Mouse (Mus musculus): ENCODE measurements around the gene Tmem37. TPM values are rescaled to one million over a fixed set of nuclear protein-coding genes. Genes with fewer than 3 reads are reported as not detected.

Gene Tmem37
- polyA plus RNA-seq, 1 experiment, result 38.4 TPM

DNA sequence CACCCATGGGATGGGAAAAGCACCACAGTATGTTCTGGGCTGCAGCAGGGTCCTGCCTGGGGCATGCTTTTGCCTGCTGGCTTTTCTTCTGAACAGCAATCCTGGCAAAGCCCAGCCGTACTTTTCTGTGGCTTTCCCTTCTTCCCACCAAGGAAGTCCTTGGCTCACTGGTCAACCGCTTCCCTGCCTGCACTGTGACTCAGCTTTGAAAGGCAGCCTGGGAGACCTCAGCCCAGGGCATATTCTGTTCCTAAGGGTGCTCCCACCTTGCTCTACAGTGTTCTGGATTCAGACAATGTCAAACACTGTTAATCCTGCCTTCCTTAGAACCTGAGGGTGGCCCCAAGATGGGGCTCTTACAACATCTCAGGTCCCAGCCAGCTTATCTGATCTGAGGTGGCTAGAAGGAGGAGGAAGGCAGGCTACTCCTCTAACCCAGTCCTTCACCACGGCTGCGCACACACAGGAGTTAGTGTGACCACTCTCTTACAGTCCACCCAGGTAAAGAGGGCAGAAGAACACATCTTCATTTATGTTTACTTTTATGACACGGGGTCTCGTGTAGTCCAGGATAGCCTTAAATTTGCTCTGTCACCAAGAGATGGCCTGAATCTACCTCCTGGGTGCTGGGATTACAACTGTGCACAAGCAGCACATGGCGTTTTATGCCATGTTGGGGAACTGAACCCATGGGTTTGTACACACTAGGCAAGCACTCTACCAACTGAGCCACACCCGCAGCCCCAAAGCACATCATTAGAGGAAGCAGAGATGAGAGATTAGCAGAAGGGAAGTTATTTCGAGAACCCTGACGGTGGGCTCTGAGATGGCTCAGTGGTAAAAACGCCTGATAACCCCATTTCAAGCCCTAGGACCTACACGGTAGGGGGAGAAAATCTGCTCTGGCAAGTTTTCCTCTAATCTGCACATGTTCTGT lies 38.6 kb upstream of the Tmem37 start:
- H3K36me3 ChIP-seq (ENCODE audit: control insufficient read depth, insufficient read depth), result peaks cover 35% of the 10 kb centered on the region
- TF ChIP-seq CEBPB (IDR thresholded peaks at IDR 0.05; ENCODE audit: low read depth), result no peak
- TF ChIP-seq USF1 (IDR thresholded peaks at IDR 0.05; ENCODE audit: low read depth), result no peak
- TF ChIP-seq MYOG (IDR thresholded peaks at IDR 0.05; ENCODE audit: control insufficient read depth, extremely low read depth, insufficient read length), result no peak

DNA sequence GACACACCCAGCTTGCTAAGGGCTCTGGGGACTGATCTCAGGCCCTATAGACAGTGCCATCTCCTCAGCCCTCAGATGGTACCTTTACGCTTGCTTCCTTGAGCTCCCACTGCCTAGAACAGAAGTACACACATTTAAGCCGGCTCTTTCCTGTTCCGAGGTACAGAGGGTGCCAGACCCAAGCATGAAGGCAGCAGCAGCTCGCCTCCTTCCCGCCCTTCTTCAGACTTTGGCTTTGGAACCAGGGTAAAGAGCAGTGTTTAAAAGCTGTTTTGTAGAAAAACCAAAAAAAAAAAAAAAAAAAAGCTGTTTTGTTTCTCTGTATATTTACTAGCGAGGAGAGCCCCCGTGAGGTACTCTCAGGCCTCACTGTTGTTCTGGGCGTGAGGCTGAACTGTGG lies 37.9 kb upstream of the Tmem37 start:
- Histone ChIP-seq H3K4me3 (ENCODE audit: insufficient read depth, poor library complexity, severe bottlenecking) (no peak overlapping the region), H3K27me3 (ENCODE audit: control insufficient read depth, insufficient read depth, insufficient read length) (no peaks in the 10 kb centered on the region), H3K36me3 (ENCODE audit: control insufficient read depth, insufficient read depth) (peaks cover 35% of the 10 kb centered on the region), H3K79me2 (ENCODE audit: control insufficient read depth, insufficient read depth) (no peaks in the 10 kb centered on the region), H3ac (ENCODE audit: control insufficient read depth, insufficient read length, low read depth) (no peak overlapping the region), H3K79me3 (ENCODE audit: low read depth) (no peaks in the 10 kb centered on the region)
- TF ChIP-seq MYOD1 (IDR thresholded peaks at IDR 0.05; ENCODE audit: control insufficient read depth, insufficient read length, low read depth) (no peak), USF1 (IDR thresholded peaks at IDR 0.05; ENCODE audit: low read depth) (no peak), FOSL1 (IDR thresholded peaks at IDR 0.05; ENCODE audit: insufficient read depth, low read length, poor library complexity, severe bottlenecking) (no peak), MYOG (IDR thresholded peaks at IDR 0.05; ENCODE audit: control insufficient read depth, extremely low read depth, insufficient read length) (no peak), CTCF (IDR thresholded peaks at IDR 0.05; ENCODE audit: control insufficient read depth, insufficient read depth, insufficient read length) (no peak), MAX (IDR thresholded peaks at IDR 0.05) (no peak), CEBPB (IDR thresholded peaks at IDR 0.05; ENCODE audit: low read depth) (no peak)

More for the DNA sequence above, 38.6 kb upstream of the Tmem37 start:
- no peak overlapping the region for H3K4me3 ChIP-seq (ENCODE audit: insufficient read depth, poor library complexity, severe bottlenecking)
- no peaks in the 10 kb centered on the region for H3K27me3 ChIP-seq (ENCODE audit: control insufficient read depth, insufficient read depth, insufficient read length)
- no peaks in the 10 kb centered on the region for H3K79me3 ChIP-seq (ENCODE audit: low read depth)
- no peak overlapping the region for H3ac ChIP-seq (ENCODE audit: control insufficient read depth, insufficient read length, low read depth)
- peaks cover 1% of the 10 kb centered on the region for H3K79me2 ChIP-seq (ENCODE audit: control insufficient read depth, insufficient read depth)

DNA sequence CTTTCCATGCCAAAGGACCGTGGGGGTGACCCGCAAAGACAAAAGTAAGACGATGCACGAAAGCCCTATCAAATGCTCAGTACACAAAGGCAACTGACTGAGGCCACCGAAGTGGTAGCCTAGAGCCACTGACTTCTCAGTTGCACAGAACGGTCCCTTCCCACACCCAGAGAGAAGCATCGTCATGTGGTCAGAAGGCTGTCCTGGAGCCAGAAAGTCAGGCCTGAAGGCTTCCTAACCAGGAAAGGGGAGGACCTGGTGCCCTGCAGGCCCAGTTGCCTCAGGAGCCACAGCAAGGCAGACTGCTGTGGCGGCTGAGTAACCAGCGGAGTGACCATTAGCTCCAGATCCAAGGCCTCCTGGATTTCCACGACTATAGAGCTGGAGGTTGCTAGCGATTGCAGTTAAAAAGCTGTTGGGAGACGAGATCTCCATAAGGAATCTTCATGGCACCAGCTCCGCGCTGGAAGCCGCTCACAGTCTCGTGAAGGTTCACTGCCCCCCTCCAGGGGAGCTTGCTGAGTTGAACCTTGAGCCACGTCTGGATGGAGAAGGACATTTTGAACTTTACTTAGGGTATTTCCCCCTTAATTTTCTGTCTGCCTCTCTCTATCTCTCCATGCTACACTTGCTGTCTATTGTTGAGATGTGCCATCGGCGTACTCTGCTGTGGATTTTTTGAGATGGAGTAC lies 36.0 kb upstream of the Tmem37 start:
- Histone ChIP-seq H3K27me3 (ENCODE audit: control insufficient read depth, insufficient read depth, insufficient read length) (no peaks in the 10 kb centered on the region), H3K4me3 (ENCODE audit: insufficient read depth, poor library complexity, severe bottlenecking) (no peak overlapping the region), H3K79me3 (ENCODE audit: low read depth) (no peaks in the 10 kb centered on the region), H3K36me3 (ENCODE audit: control insufficient read depth, insufficient read depth) (peaks cover 19% of the 10 kb centered on the region), H3K79me2 (ENCODE audit: control insufficient read depth, insufficient read depth) (no peaks in the 10 kb centered on the region), H3ac (ENCODE audit: control insufficient read depth, insufficient read length, low read depth) (no peak overlapping the region)
- TF ChIP-seq FOSL1 (IDR thresholded peaks at IDR 0.05; ENCODE audit: insufficient read depth, low read length, poor library complexity, severe bottlenecking) (no peak), CTCF (IDR thresholded peaks at IDR 0.05; ENCODE audit: control insufficient read depth, insufficient read depth, insufficient read length) (no peak), MYOG (IDR thresholded peaks at IDR 0.05; ENCODE audit: control insufficient read depth, extremely low read depth, insufficient read length) (no peak), MYOD1 (IDR thresholded peaks at IDR 0.05; ENCODE audit: control insufficient read depth, insufficient read length, low read depth) (no peak), MAX (IDR thresholded peaks at IDR 0.05) (no peak), USF1 (IDR thresholded peaks at IDR 0.05; ENCODE audit: low read depth) (no peak)

GRCm38 (mm10) chr1:120105556-120105959 lies 31.7 kb upstream of the Tmem37 start:
- no peaks in the 10 kb centered on the region for H3K27me3 ChIP-seq (ENCODE audit: control insufficient read depth, insufficient read depth, insufficient read length)
- no peaks in the 10 kb centered on the region for H3K79me3 ChIP-seq (ENCODE audit: low read depth)
- no peaks in the 10 kb centered on the region for H3K36me3 ChIP-seq (ENCODE audit: control insufficient read depth, insufficient read depth)
- H3K79me2 ChIP-seq (ENCODE audit: control insufficient read depth, insufficient read depth), result no peaks in the 10 kb centered on the region
- TF ChIP-seq MAX (IDR thresholded peaks at IDR 0.05), result no peak
- no peak for TF ChIP-seq MYOG (IDR thresholded peaks at IDR 0.05; ENCODE audit: control insufficient read depth, extremely low read depth, insufficient read length)
- TF ChIP-seq FOSL1 (IDR thresholded peaks at IDR 0.05; ENCODE audit: insufficient read depth, low read length, poor library complexity, severe bottlenecking), result no peak
- TF ChIP-seq CEBPB (IDR thresholded peaks at IDR 0.05; ENCODE audit: low read depth), result no peak
- TF ChIP-seq MYOD1 (IDR thresholded peaks at IDR 0.05; ENCODE audit: control insufficient read depth, insufficient read length, low read depth), result no peak
- no peak for TF ChIP-seq USF1 (IDR thresholded peaks at IDR 0.05; ENCODE audit: low read depth)
- no peak for TF ChIP-seq CTCF (IDR thresholded peaks at IDR 0.05; ENCODE audit: control insufficient read depth, insufficient read depth, insufficient read length)
- H3ac ChIP-seq (ENCODE audit: control insufficient read depth, insufficient read length, low read depth), result no peak overlapping the region
- no peak overlapping the region for H3K4me3 ChIP-seq (ENCODE audit: insufficient read depth, poor library complexity, severe bottlenecking)

GRCm38 (mm10) chr1:120101227-120101609 lies 27.3 kb upstream of the Tmem37 start:
- no peaks in the 10 kb centered on the region for H3K27me3 ChIP-seq (ENCODE audit: control insufficient read depth, insufficient read depth, insufficient read length)
- H3K4me3 ChIP-seq (ENCODE audit: insufficient read depth, poor library complexity, severe bottlenecking), result no peak overlapping the region
- no peaks in the 10 kb centered on the region for H3K36me3 ChIP-seq (ENCODE audit: control insufficient read depth, insufficient read depth)
- no peaks in the 10 kb centered on the region for H3K79me2 ChIP-seq (ENCODE audit: control insufficient read depth, insufficient read depth)
- no peak overlapping the region for H3ac ChIP-seq (ENCODE audit: control insufficient read depth, insufficient read length, low read depth)
- TF ChIP-seq USF1 (IDR thresholded peaks at IDR 0.05; ENCODE audit: low read depth), result no peak
- no peak for TF ChIP-seq FOSL1 (IDR thresholded peaks at IDR 0.05; ENCODE audit: insufficient read depth, low read length, poor library complexity, severe bottlenecking)
- TF ChIP-seq CTCF (IDR thresholded peaks at IDR 0.05; ENCODE audit: control insufficient read depth, insufficient read depth, insufficient read length), result no peak
- TF ChIP-seq MAX (IDR thresholded peaks at IDR 0.05), result no peak
- no peak for TF ChIP-seq MYOG (IDR thresholded peaks at IDR 0.05; ENCODE audit: control insufficient read depth, extremely low read depth, insufficient read length)
- TF ChIP-seq CEBPB (IDR thresholded peaks at IDR 0.05; ENCODE audit: low read depth), result no peak
- TF ChIP-seq MYOD1 (IDR thresholded peaks at IDR 0.05; ENCODE audit: control insufficient read depth, insufficient read length, low read depth), result no peak
- H3K79me3 ChIP-seq (ENCODE audit: low read depth), result no peaks in the 10 kb centered on the region

Data from C2C12 (cell line).